Mouse (Mus musculus) frontal cortex, adult 2 months (tissue): ENCODE results near the gene Tbl1xr1. TPM values are rescaled to one million over a fixed set of nuclear protein-coding genes. Genes with fewer than 3 reads are reported as not detected.
A peak's percentile ranks its signal among the peaks of the same experiment; 100 is the strongest.

ENCODE experiments used
- DNase-seq, 2 experiments: peaks; one replicate each; pipeline ENCODE4 v3.0.0; 2022; ENCODE audit warnings: low spot score in 1 of 2; ENCODE audit errors: extremely low spot score in 1 of 2
- polyA plus RNA-seq: library from polyadenylated mRNA; depleted of rRNA; stranded (reverse); fragments of >200 nt; gene quantifications from 2 replicates; pipeline ENCODE4 v1.2.3, GENCODE M21; 2012

Gene Tbl1xr1
- polyA plus RNA-seq, 1 experiment = 46.5 TPM

- DNase-seq = no peak
These were observed 63.7 kb downstream of the Tbl1xr1 start for GRCm38 (mm10) chr3:22140111-22140658.

GRCm38 (mm10) chr3:22141984-22142719 lies 65.7 kb downstream of the Tbl1xr1 start:
- no peak for DNase-seq

GRCm38 (mm10) chr3:22142846-22143641 lies 66.6 kb downstream of the Tbl1xr1 start:
- DNase-seq = peak in 1 of 2 experiments; percentile 35

- no peak for DNase-seq
These were observed 67.8 kb downstream of the Tbl1xr1 start for GRCm38 (mm10) chr3:22144255-22144654.

- no peak for DNase-seq
These were observed 71.0 kb downstream of the Tbl1xr1 start for GRCm38 (mm10) chr3:22147433-22147927.

GRCm38 (mm10) chr3:22148306-22148932 lies 72.0 kb downstream of the Tbl1xr1 start:
- no peak for DNase-seq

GRCm38 (mm10) chr3:22150872-22151530 lies 74.5 kb downstream of the Tbl1xr1 start:
- DNase-seq = no peak

GRCm38 (mm10) chr3:22152773-22153172 lies 76.3 kb downstream of the Tbl1xr1 start:
- no peak for DNase-seq

- DNase-seq = no peak
These were observed 78.1 kb downstream of the Tbl1xr1 start for GRCm38 (mm10) chr3:22154522-22154921.

GRCm38 (mm10) chr3:22156397-22156796 lies 79.9 kb downstream of the Tbl1xr1 start:
- no peak for DNase-seq

- DNase-seq = no peak
These were observed 86.5 kb downstream of the Tbl1xr1 start for GRCm38 (mm10) chr3:22162948-22163347.

GRCm38 (mm10) chr3:22167856-22168255 lies 91.4 kb downstream of the Tbl1xr1 start:
- no peak for DNase-seq

GRCm38 (mm10) chr3:22168432-22168831 lies 92.0 kb downstream of the Tbl1xr1 start:
- DNase-seq = no peak

- no peak for DNase-seq
These were observed 95.1 kb downstream of the Tbl1xr1 start for GRCm38 (mm10) chr3:22171526-22171925.

GRCm38 (mm10) chr3:22172410-22172809 lies 96.0 kb downstream of the Tbl1xr1 start:
- DNase-seq = no peak

GRCm38 (mm10) chr3:22173171-22173570 lies 96.7 kb downstream of the Tbl1xr1 start:
- no peak for DNase-seq

- DNase-seq = no peak
These were observed 97.8 kb downstream of the Tbl1xr1 start for GRCm38 (mm10) chr3:22174232-22174631.

GRCm38 (mm10) chr3:22180076-22180475 lies 103.6 kb downstream of the Tbl1xr1 start:
- no peak for DNase-seq

GRCm38 (mm10) chr3:22181026-22181425 lies 104.6 kb downstream of the Tbl1xr1 start:
- DNase-seq = no peak

GRCm38 (mm10) chr3:22185265-22185664 lies 108.8 kb downstream of the Tbl1xr1 start:
- DNase-seq = no peak
